Mouse (Mus musculus): Measurements from ENCODE around the gene Rbfox2.

GRCm38 (mm10) chr15:77237661-77238060 is 69.1 kb downstream of the Rbfox2 start:
- TF ChIP-seq CTCF (IDR thresholded peaks at IDR 0.05; ENCODE audit: low read depth) (no peak), EP300 (IDR thresholded peaks at IDR 0.05; ENCODE audit: low read depth) (no peak)

All from liver, embryonic 14.5 days (tissue).